Mouse (Mus musculus) MEL (cell line): ENCODE results near the gene Slc26a6. TPM values are rescaled to one million over a fixed set of nuclear protein-coding genes. Genes with fewer than 3 reads are reported as not detected.
A peak's percentile ranks its signal among the peaks of the same experiment; 100 is the strongest.

Experiments
- DNase-seq: peaks from one replicate; pipeline ENCODE4 v3.0.0; 2011; ENCODE audit warnings: low read depth, low spot score
- H3K27ac ChIP-seq: 2 replicates; pipeline ENCODE4 v1.5.1; 2012; ENCODE audit warnings: low read depth, mild to moderate bottlenecking, control low read depth, low read length, moderate library complexity; ENCODE audit not compliant: control insufficient read depth
- H3K27me3 ChIP-seq, 2 experiments: fragments of 150-350 bp in 1 of 2; sonication (generic) in 1 of 2; 2 replicates each; pipeline ENCODE4 v1.6.1; 2012; ENCODE audit warnings: low read length in 2 of 2, mild to moderate bottlenecking in 2 of 2, improper control_type of control experiment in 1 of 2, moderate library complexity in 1 of 2; ENCODE audit not compliant: insufficient read depth in 2 of 2, control insufficient read depth in 1 of 2
- H3K36me3 ChIP-seq, 2 experiments: 2 replicates each; pipeline ENCODE4 v1.6.1; 2012 to 2014; ENCODE audit warnings: low read length in 2 of 2, improper control_type of control experiment in 1 of 2, inconsistent platforms in 1 of 2, mild to moderate bottlenecking in 1 of 2; ENCODE audit not compliant: insufficient read depth in 2 of 2, control insufficient read depth in 1 of 2
- H3K4me1 ChIP-seq, 2 experiments: fragments of 150-350 bp in 1 of 2; sonication (generic) in 1 of 2; 2 replicates each; pipeline ENCODE4 v1.6.1; 2012; ENCODE audit warnings: low read length in 2 of 2, improper control_type of control experiment in 1 of 2, mild to moderate bottlenecking in 1 of 2; ENCODE audit not compliant: insufficient read depth in 2 of 2, control insufficient read depth in 1 of 2
- H3K4me3 ChIP-seq, 2 experiments: fragments of 150-350 bp in 1 of 2; sonication (generic) in 1 of 2; 2 replicates each; pipeline ENCODE4 v1.5.1; 2012; ENCODE audit warnings: low read depth in 2 of 2, low read length in 2 of 2, mild to moderate bottlenecking in 2 of 2, moderate library complexity in 2 of 2, control low read depth in 1 of 2, improper control_type of control experiment in 1 of 2; ENCODE audit not compliant: control insufficient read depth in 1 of 2, insufficient read depth in 1 of 2
- H3K79me2 ChIP-seq: 2 replicates; pipeline ENCODE4 v1.6.1; 2012; ENCODE audit warnings: mild to moderate bottlenecking, low read length, moderate library complexity; ENCODE audit not compliant: control insufficient read depth, poor library complexity, insufficient read depth
- H3K9ac ChIP-seq: 2 replicates; pipeline ENCODE4 v1.6.1; 2012; ENCODE audit warnings: low read depth, mild to moderate bottlenecking, control low read depth, low read length, moderate library complexity; ENCODE audit not compliant: control insufficient read depth, poor library complexity, severe bottlenecking
- H3K9me3 ChIP-seq: fragments of 150-350 bp; sonication (generic); replicated peaks from 2 replicates; pipeline ENCODE4 v1.6.1; 2012; ENCODE audit warnings: mild to moderate bottlenecking, low read length, improper control_type of control experiment, moderate library complexity; ENCODE audit not compliant: insufficient read depth
- BHLHE40 ChIP-seq: IDR thresholded peaks from 2 replicates; pipeline ENCODE4 v1.6.1; 2012; ENCODE audit warnings: low read depth, mild to moderate bottlenecking, inconsistent platforms, low read length, improper control_type of control experiment, borderline replicate concordance
- CHD1 ChIP-seq: IDR thresholded peaks from 2 replicates; pipeline ENCODE4 v1.6.1; 2012; ENCODE audit warnings: low read depth, mild to moderate bottlenecking, inconsistent platforms, low read length, improper control_type of control experiment
- CTCF ChIP-seq, 3 experiments: IDR thresholded peaks in 2 of 3; conservative IDR thresholded peaks in 1 of 3; 2 replicates each; pipeline ENCODE4 v1.5.1; 2011 to 2012; ENCODE audit warnings: low read length in 3 of 3, low read depth in 2 of 3, mild to moderate bottlenecking in 2 of 3, improper control_type of control experiment in 1 of 3, inconsistent platforms in 1 of 3, mixed read lengths in 1 of 3, moderate library complexity in 1 of 3; ENCODE audit not compliant: control insufficient read depth in 1 of 3, insufficient read depth in 1 of 3, poor library complexity in 1 of 3, severe bottlenecking in 1 of 3
- ELF1 ChIP-seq: IDR thresholded peaks from 2 replicates; pipeline ENCODE4 v1.6.1; 2014; ENCODE audit warnings: low read depth, mild to moderate bottlenecking, inconsistent platforms, low read length, improper control_type of control experiment, moderate library complexity
- HCFC1 ChIP-seq: IDR thresholded peaks from 2 replicates; pipeline ENCODE4 v1.6.1; 2012; ENCODE audit warnings: low read depth, mild to moderate bottlenecking, inconsistent platforms, low read length, improper control_type of control experiment, moderate library complexity
- JUND ChIP-seq: IDR thresholded peaks from 2 replicates; pipeline ENCODE4 v1.6.1; 2011; ENCODE audit warnings: low read depth, mild to moderate bottlenecking, improper control_type of control experiment, low read length
- MAFK ChIP-seq: IDR thresholded peaks from 2 replicates; pipeline ENCODE4 v1.6.1; 2011; ENCODE audit warnings: low read depth, mild to moderate bottlenecking, low read length, improper control_type of control experiment, borderline replicate concordance
- MXI1 ChIP-seq: IDR thresholded peaks from 2 replicates; pipeline ENCODE4 v1.6.1; 2011; ENCODE audit warnings: mild to moderate bottlenecking, low read depth, low read length, improper control_type of control experiment
- MYB ChIP-seq: IDR thresholded peaks from 2 replicates; pipeline ENCODE4 v1.6.1; 2011; ENCODE audit warnings: mild to moderate bottlenecking, low read depth, low read length, improper control_type of control experiment
- NRF1 ChIP-seq: IDR thresholded peaks from 2 replicates; pipeline ENCODE4 v1.6.1; 2014; ENCODE audit warnings: low read depth, mild to moderate bottlenecking, inconsistent platforms, low read length, improper control_type of control experiment, moderate library complexity; ENCODE audit not compliant: poor library complexity, insufficient read depth, severe bottlenecking
- POLR2A ChIP-seq, 2 experiments: IDR thresholded peaks; 2 replicates each; pipeline ENCODE4 v1.6.1; 2011 to 2012; ENCODE audit warnings: low read length in 2 of 2, mild to moderate bottlenecking in 2 of 2, control low read depth in 1 of 2, improper control_type of control experiment in 1 of 2, low read depth in 1 of 2, moderate library complexity in 1 of 2; ENCODE audit not compliant: control insufficient read depth in 1 of 2, insufficient read depth in 1 of 2, poor library complexity in 1 of 2
- POLR2AphosphoS2 ChIP-seq: IDR thresholded peaks from 2 replicates; pipeline ENCODE4 v1.6.1; 2011; ENCODE audit warnings: low read length, improper control_type of control experiment
- POLR2AphosphoS5 ChIP-seq: IDR thresholded peaks from 2 replicates; pipeline ENCODE4 v1.6.1; 2012; ENCODE audit warnings: low read depth, borderline replicate concordance, mild to moderate bottlenecking, inconsistent platforms, low read length, moderate library complexity, mixed read lengths
- SIN3A ChIP-seq: IDR thresholded peaks from 2 replicates; pipeline ENCODE4 v1.6.1; 2012; ENCODE audit warnings: low read length, improper control_type of control experiment, inconsistent platforms
- TCF12 ChIP-seq: IDR thresholded peaks from 2 replicates; pipeline ENCODE4 v1.6.1; 2014; ENCODE audit warnings: low read depth, mild to moderate bottlenecking, inconsistent platforms, low read length, improper control_type of control experiment, moderate library complexity
- USF1 ChIP-seq: IDR thresholded peaks from 2 replicates; pipeline ENCODE4 v1.6.1; 2014; ENCODE audit warnings: low read depth, mild to moderate bottlenecking, inconsistent platforms, low read length, improper control_type of control experiment, moderate library complexity
- ZC3H11A ChIP-seq: IDR thresholded peaks from 2 replicates; pipeline ENCODE4 v1.6.1; 2012; ENCODE audit warnings: low read depth, mild to moderate bottlenecking, inconsistent platforms, low read length, improper control_type of control experiment
- ZMIZ1 ChIP-seq: IDR thresholded peaks from 2 replicates; pipeline ENCODE4 v1.6.1; 2012; ENCODE audit warnings: low read depth, mild to moderate bottlenecking, inconsistent platforms, low read length, improper control_type of control experiment, moderate library complexity
- polyA plus RNA-seq, 2 experiments: library from polyadenylated mRNA; stranded (reverse) in 1 of 2; unstranded in 1 of 2; fragments of >175 nt in 1 of 2; fragments of >200 nt in 1 of 2; gene quantifications; 2 replicates each; pipeline versions ENCODE4 v1.2.1 to v1.2.4; 2012; ENCODE audit warnings: low replicate concordance in 2 of 2, low read depth in 1 of 2; ENCODE audit not compliant: insufficient read length in 2 of 2, insufficient read depth in 1 of 2, missing spikeins in 1 of 2
- total RNA-seq: library from RNA; depleted of rRNA; stranded (reverse); fragments of 300-350 nt; gene quantifications from 2 replicates; pipeline ENCODE4 v1.2.3, GENCODE M21; 2012

Gene Slc26a6
- total and polyA plus RNA-seq, 3 experiments, result 8.0 to 13.2 TPM; not detected in 1

DNA sequence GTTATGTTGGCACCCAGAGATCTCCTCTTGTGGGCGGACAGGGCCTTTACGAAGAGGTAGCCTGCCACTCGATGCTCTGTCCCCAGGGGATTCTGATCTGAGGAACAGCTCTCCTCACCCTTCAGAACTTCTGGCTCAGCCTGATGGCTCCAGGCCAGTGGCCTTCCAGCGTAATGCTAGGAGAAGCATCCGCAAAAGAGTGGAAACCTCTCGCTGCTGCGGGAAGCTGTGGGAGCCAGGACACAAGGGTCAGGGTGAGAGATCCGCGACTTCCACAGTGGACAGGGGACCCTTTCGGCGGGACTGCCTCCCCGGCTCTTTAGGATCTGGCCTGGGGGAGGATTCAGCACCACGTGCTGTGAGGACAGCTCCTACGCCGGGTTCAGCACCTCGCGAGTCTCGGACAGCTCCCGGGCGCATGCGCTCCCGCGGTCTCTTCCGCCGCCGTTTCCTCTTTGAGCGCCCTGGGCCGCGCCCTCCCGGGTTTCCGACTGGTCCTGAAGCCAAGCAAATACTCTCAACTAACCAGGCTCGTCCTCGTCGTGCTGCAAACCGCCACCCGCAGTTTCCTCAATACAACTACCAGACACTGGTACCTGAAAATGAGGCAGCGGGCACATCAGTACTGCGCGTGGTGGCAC, 26.3 kb upstream of the Slc26a6 start:
- H3K36me3 ChIP-seq, result no peaks in the 10 kb centered on the region
- no peaks in the 10 kb centered on the region for H3K4me1 ChIP-seq
- H3K27me3 ChIP-seq, result no peaks in the 10 kb centered on the region
- H3K79me2 ChIP-seq, result no peaks in the 10 kb centered on the region
- no peak overlapping the region for H3K9ac ChIP-seq
- DNase-seq, result peak; percentile 62
- H3K27ac ChIP-seq, result no peak overlapping the region
- no peak for TF ChIP-seq ELF1
- peak; percentile 100 for TF ChIP-seq SIN3A
- peak; percentile 85 for TF ChIP-seq NRF1
- peak; percentile 98 for TF ChIP-seq MXI1
- no peak overlapping the region for H3K4me3 ChIP-seq
- no peaks in the 10 kb centered on the region for H3K9me3 ChIP-seq

DNA sequence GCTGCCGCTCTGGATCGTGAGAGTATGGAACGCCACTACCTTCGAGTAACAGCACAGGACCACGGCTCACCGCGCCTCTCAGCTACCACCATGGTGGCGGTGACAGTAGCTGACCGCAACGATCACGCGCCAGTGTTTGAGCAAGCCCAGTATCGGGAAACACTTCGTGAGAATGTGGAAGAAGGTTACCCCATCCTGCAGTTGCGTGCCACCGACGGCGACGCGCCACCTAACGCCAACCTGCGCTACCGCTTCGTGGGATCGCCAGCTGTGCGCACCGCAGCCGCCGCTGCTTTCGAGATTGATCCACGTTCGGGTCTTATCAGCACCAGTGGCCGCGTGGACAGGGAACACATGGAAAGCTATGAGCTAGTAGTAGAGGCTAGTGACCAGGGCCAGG, 25.6 kb upstream of the Slc26a6 start:
- no peaks in the 10 kb centered on the region for H3K79me2 ChIP-seq
- no peaks in the 10 kb centered on the region for H3K27me3 ChIP-seq
- no peaks in the 10 kb centered on the region for H3K9me3 ChIP-seq
- H3K4me1 ChIP-seq, result no peaks in the 10 kb centered on the region
- TF ChIP-seq CTCF (IDR thresholded peaks at IDR 0.05 in 2 of 3, conservative IDR thresholded peaks at IDR 0.05 in 1 of 3; ENCODE audit: control insufficient read depth in 1 of 3, insufficient read depth in 1 of 3, low read depth in 2 of 3, low read length in 3 of 3, poor library complexity in 1 of 3, severe bottlenecking in 1 of 3) (no peak), ZC3H11A (no peak), ZMIZ1 (no peak), POLR2AphosphoS2 (no peak), MXI1 (no peak), USF1 (no peak), MAFK (no peak), POLR2AphosphoS5 (no peak), MYB (no peak), HCFC1 (no peak), POLR2A (IDR thresholded peaks at IDR 0.05; ENCODE audit: control insufficient read depth in 1 of 2, insufficient read depth in 1 of 2, low read depth in 1 of 2, low read length in 2 of 2, poor library complexity in 1 of 2) (no peak)
- H3K9ac ChIP-seq, result no peak overlapping the region
- H3K36me3 ChIP-seq, result no peaks in the 10 kb centered on the region
- H3K4me3 ChIP-seq, result no peak overlapping the region
- DNase-seq, result no peak
- no peak overlapping the region for H3K27ac ChIP-seq

DNA sequence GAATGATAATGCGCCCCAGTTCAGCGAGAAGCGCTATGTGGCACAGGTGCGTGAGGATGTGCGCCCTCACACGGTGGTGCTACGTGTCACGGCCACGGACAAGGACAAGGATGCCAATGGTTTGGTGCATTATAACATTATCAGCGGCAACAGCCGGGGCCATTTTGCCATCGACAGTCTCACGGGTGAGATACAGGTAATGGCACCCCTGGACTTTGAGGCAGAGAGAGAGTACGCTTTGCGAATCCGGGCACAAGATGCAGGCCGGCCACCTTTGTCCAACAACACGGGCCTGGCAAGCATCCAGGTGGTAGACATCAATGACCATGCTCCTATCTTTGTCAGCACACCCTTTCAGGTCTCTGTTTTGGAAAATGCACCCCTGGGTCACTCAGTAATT, 25.2 kb upstream of the Slc26a6 start:
- H3K4me3 ChIP-seq, result no peak overlapping the region
- no peaks in the 10 kb centered on the region for H3K27me3 ChIP-seq
- H3K79me2 ChIP-seq, result no peaks in the 10 kb centered on the region
- no peaks in the 10 kb centered on the region for H3K36me3 ChIP-seq
- H3K27ac ChIP-seq, result no peak overlapping the region
- no peaks in the 10 kb centered on the region for H3K9me3 ChIP-seq
- TF ChIP-seq CHD1 (no peak), JUND (no peak), BHLHE40 (no peak), TCF12 (no peak), ELF1 (no peak), SIN3A (no peak)
- no peak overlapping the region for H3K9ac ChIP-seq
- DNase-seq, result no peak
- no peaks in the 10 kb centered on the region for H3K4me1 ChIP-seq
